Mouse (Mus musculus) gastrocnemius, postnatal 4 days (tissue): ENCODE measurements around the gene Psmc1. TPM values are rescaled to one million over a fixed set of nuclear protein-coding genes. Genes with fewer than 3 reads are reported as not detected.

Experiments used
- DNase-seq, 2 experiments: peaks; one replicate each; pipeline ENCODE4 v3.0.0; 2021 to 2022; ENCODE audit warnings: low spot score in 2 of 2, mixed read lengths in 2 of 2
- total RNA-seq, 2 experiments: library from RNA; stranded (reverse); gene quantifications; 2 replicates each; pipeline ENCODE4 v1.2.3; 2021

Psmc1 gene
- total RNA-seq, 2 experiments from 2014 or later, result 173 to 205 TPM

- DNase-seq, result peak in 1 of 2 experiments; percentile 22
Measured at GRCm38 (mm10) chr12:100167931-100168871, 58.2 kb downstream of the Psmc1 start.

DNA sequence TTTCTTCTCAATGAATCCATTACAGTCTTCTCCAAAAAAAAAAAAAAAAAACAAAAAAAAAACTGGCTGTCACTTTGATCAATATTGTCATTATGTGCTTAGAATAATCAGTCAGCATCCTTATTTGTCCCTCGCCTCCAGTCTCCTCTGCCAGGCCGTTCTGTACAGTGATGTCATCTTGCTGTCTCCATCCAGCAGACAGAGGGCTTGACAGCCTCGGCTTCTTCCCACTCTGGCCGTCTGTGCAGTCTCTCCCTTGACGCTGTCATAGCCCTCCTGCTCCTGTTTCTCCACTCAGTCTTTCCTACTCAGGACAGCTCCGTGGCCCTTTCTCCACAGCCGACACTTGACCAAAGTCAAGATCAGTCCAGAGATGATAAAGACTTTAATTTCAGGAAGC lies 62.5 kb downstream of the Psmc1 start:
- no peak for DNase-seq

Other genes starting within 250 kb of the Psmc1 start
- 1 to 10 TPM; 1.4 to 1.9 TPM for gene Efcab11, start 225.7 kb upstream of the Psmc1 start, total RNA-seq
- gene Tdp1, start 225.6 kb upstream of the Psmc1 start, total RNA-seq, result 10 to 100 TPM; 18.4 to 20.1 TPM
- 1 to 10 TPM; 4.3 to 4.7 TPM for gene Kcnk13, start 145.7 kb upstream of the Psmc1 start, total RNA-seq
- gene Nrde2, start 49.5 kb downstream of the Psmc1 start, total RNA-seq, result 10 to 100 TPM; 12.6 to 13.0 TPM
- gene Calm1, start 89.3 kb downstream of the Psmc1 start, total RNA-seq, result 100 to 1,000 TPM; 311 to 332 TPM